Mouse (Mus musculus) megakaryocyte, embryonic 14.5 days (primary cell): ENCODE results near the gene Cd3d.

Source experiments
- FLI1 ChIP-seq: IDR thresholded peaks from 2 replicates; pipeline ENCODE4 v1.6.1; 2012; ENCODE audit warnings: low read length, inconsistent platforms, mixed read lengths
- GATA1 ChIP-seq: IDR thresholded peaks from 3 replicates; pipeline ENCODE4 v1.6.1; 2012; ENCODE audit warnings: mixed read lengths, low read length, inconsistent platforms, borderline replicate concordance

GRCm38 (mm10) chr9:44942421-44942820, 39.2 kb upstream of the Cd3d start:
- TF ChIP-seq GATA1, result no peak
- no peak for TF ChIP-seq FLI1
